Mouse (Mus musculus): ENCODE results near the gene Mrpl52. TPM values are rescaled to one million over a fixed set of nuclear protein-coding genes. Genes with fewer than 3 reads are reported as not detected.

Gene Mrpl52
- polyA plus RNA-seq, 1 experiment from 2014 or later, result 40.3 TPM

DNA sequence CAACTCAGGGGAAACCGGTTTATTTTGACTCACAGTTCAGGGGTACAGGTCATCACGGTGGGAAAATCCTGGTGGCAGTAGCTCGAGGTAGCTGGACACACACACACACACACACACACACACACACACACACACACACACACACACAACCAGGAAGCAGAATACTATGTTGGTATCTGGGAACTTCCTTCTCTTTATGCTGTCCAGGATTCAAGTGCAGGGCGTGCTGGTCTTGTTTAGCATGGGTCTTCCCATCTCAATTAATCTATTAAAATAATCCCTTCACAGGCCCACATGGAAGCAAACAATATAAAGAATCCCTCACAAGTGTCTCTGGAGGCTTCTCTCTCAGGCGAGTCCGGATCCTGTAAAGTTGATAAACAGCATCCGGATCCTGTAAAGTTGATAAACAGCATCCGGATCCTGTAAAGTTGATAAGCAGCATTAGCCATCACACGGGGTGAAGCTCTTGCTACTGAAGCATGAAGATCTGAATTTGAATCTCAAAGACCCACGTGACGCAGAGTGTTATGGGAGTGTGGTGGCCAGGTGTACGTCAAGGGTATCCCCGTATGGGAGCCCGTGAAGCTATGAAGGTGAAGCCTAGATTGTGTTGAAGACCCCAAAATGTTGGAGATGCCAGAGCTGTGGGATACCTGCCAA lies 31.3 kb downstream of the Mrpl52 start:
- 96% methylated on average over 11 of the region's 14 CpGs for WGBS (ENCODE audit: missing documents)

DNA sequence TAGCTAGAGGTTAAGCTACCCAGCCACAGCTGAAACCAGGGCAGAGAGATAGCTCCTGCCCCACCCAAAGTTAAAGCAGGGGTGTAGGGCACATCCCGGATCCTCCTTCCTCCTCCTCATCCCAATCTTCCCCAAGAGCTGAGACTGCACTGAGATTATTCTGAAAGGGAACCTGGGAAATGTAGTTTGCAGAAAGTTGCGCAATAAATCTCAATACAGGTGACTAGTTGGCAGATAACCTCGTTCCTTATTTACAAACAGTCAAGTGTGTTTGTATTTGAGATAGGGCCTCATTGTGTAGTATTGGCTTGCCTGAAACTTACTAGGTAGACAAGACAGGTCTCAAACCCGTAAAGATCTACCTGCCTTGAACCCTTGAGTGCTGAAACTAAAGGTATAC lies 35.4 kb downstream of the Mrpl52 start:
- no peak overlapping the region for H3K4me3 ChIP-seq (ENCODE audit: inconsistent target)
- 87% methylated on average over 4 of the region's 4 CpGs for WGBS (ENCODE audit: missing documents)
- H3K36me3 ChIP-seq (ENCODE audit: inconsistent target), result peaks cover 10% of the 10 kb centered on the region
- no peak overlapping the region for H3K27ac ChIP-seq
- no peaks in the 10 kb centered on the region; the same call in 1 of the 2 replicates for H3K79me2 ChIP-seq (ENCODE audit: inconsistent target)

More for the DNA sequence above, 31.3 kb downstream of the Mrpl52 start:
- Histone ChIP-seq H3K36me3 (ENCODE audit: inconsistent target) (no peaks in the 10 kb centered on the region), H3K4me3 (ENCODE audit: inconsistent target) (no peak overlapping the region), H3K79me2 (ENCODE audit: inconsistent target) (no peaks in the 10 kb centered on the region), H3K27ac (no peak overlapping the region)

DNA sequence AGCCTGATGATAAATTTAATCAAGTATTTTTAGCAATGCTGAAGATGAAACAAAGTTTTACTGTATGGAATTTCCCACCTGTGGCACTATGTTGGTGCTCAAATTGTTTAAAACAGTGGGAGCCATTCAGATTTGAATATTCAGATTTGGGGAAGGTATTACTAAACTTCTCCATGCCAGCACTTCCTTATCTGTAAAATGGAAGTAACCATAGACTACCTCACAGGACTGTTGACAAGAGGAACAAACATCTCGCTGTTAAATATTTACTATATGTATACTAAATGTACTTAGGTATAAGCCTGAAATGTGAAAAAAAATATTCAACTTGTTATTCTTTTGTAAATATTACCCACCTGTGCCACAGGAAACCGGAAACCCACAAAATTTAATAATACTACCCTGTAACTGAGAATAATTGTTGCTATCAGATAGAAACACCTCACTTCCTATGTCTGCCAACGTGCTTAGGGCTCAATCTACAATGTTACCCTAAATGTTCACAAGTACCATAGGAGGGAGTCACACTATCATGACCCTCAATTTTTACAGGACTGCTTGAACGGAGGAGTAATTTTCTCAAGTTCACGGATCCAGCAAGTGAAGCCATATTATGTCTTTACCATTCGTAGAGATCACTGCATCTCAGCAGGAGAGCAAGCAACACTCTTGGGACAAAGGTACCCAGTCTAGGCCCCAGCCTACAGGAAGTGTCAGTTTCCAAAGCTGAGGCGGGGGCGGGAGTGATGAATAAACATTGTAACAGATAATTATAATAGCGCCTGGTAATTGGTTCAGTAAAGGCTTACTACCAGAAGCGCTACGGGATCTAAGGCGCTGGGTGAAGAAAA lies 36.6 kb downstream of the Mrpl52 start:
- Histone ChIP-seq H3K36me3 (ENCODE audit: inconsistent target) (peaks cover 22% of the 10 kb centered on the region), H3K27ac (peak overlapping the region; percentile 39), H3K4me3 (ENCODE audit: inconsistent target) (peak overlapping the region; percentile 43), H3K79me2 (ENCODE audit: inconsistent target) (no peaks in the 10 kb centered on the region; the same call in 1 of the 2 replicates)
- WGBS (ENCODE audit: missing documents), result 1% methylated on average over 12 of the region's 12 CpGs

DNA sequence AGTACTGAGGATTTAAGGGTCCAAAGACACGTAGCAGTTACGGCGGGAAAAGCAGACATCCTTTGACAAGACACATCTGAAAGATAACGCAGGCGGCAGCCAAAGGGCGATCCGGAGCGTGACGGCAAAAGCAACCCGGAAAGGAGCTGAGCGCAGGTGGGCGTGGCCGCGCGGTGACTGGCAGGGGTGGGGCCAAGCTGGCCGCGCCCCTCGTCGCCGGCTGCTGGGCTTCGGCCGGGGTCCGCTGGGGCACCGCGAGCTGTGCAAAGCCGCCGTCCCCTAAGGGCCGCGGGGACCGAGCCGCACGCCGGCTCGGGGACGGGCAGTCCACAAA lies 37.2 kb downstream of the Mrpl52 start, which contains the start of gene Lrp10:
Gene Lrp10, plus strand, starts transcription at position 179 of the 334 bp plus-strand sequence.
- Histone ChIP-seq H3K36me3 (ENCODE audit: inconsistent target) (peaks cover 28% of the 10 kb centered on the region), H3K4me3 (ENCODE audit: inconsistent target) (peak within 1 kb of the TSS; percentile 43), H3K27ac (peak within 1 kb of the TSS; percentile 39), H3K79me2 (ENCODE audit: inconsistent target) (no peaks in the 10 kb centered on the region; the same call in 1 of the 2 replicates)
- 0% methylated on average over 22 of the region's 35 CpGs for WGBS (ENCODE audit: missing documents)

DNA sequence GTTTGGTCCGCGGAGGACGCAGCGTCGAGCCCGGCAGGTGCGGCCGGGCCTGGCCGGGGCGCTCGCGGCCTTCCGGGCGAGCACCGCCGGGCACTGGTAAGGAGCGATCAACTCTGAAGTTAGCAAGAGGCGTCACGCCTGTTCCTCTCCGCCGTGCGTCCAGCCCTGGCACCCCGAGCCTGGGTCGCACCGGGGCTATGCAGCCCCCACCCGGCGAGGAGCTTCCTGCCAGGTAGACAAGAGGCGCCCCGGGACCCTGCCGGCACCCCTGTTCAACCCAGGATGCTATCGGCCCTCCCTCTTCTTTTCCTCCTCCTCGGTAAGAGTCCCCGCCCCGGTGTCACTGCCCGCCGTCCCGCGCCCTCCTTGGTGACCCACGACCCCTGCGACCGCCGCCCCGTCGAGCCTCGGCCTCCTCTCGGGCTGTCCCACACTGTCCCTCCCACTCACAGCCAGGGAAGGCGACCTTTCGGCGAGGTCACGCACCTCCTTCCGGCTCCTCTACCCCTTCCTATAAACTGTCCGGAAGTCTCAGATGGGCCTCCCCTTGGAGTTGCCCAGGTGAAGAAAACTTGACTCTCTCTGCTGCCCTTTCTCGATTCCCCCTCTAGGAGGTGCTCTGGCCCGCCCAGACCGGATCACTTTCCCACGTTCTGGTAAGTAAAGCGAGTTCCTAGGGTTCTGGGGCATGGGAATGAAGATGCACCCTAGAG lies 37.7 kb downstream of the Mrpl52 start:
- Histone ChIP-seq H3K4me3 (ENCODE audit: inconsistent target) (peak overlapping the region; percentile 37), H3K36me3 (ENCODE audit: inconsistent target) (peaks cover 33% of the 10 kb centered on the region), H3K27ac (no peak overlapping the region), H3K79me2 (ENCODE audit: inconsistent target) (no peaks in the 10 kb centered on the region; the same call in 1 of the 2 replicates)
- under 1% methylated on average over 43 of the region's 57 CpGs for WGBS (ENCODE audit: missing documents)

DNA sequence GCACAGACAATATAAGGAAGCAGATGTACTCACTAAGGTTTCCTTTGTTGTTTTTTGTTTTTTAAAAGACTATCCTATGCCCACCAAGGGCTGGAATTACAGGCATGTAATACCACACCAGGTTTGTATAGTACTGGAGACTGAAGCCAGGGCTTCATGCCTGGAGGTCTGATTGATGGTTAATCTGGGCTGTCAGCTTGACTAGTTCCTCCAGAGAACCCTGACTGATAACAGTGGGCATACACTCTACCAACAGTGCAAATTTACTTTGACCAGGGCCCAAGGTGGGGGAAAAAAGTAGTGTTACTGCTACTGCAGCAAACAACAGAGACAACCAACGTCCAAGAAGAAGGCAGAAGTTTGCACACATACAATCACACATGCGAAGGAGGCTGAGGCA lies 44.8 kb downstream of the Mrpl52 start:
- no peak overlapping the region for H3K4me3 ChIP-seq (ENCODE audit: inconsistent target)
- no peak overlapping the region for H3K27ac ChIP-seq
- no peaks in the 10 kb centered on the region; the same call in 1 of the 2 replicates for H3K79me2 ChIP-seq (ENCODE audit: inconsistent target)
- 96% methylated on average over 2 of the region's 2 CpGs for WGBS (ENCODE audit: missing documents)
- H3K36me3 ChIP-seq (ENCODE audit: inconsistent target), result peaks cover 37% of the 10 kb centered on the region

DNA sequence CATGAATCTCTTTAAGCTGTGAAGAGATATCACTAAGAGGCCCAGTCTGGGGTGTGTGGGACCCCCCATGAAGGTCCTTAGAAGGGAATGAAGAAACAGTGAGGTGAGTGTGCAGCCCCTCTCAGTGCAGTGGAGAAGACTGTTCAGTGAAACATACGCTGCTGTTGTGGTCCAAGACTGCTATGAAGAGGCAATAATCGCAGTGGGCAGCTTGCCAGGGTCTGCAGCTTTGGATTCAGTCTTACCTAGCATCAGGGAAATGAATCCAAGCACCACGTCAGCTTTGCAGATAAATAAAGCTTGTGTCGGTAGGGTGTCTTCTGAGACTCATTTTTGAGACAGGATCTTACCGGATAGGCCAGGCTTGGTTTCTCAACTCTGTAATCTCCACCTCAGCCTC lies 46.0 kb downstream of the Mrpl52 start:
- Histone ChIP-seq H3K36me3 (ENCODE audit: inconsistent target) (peaks cover 25% of the 10 kb centered on the region), H3K27ac (no peak overlapping the region), H3K79me2 (ENCODE audit: inconsistent target) (no peaks in the 10 kb centered on the region), H3K4me3 (ENCODE audit: inconsistent target) (no peak overlapping the region)
- WGBS (ENCODE audit: missing documents), result 90% methylated on average over 5 of the region's 5 CpGs

DNA sequence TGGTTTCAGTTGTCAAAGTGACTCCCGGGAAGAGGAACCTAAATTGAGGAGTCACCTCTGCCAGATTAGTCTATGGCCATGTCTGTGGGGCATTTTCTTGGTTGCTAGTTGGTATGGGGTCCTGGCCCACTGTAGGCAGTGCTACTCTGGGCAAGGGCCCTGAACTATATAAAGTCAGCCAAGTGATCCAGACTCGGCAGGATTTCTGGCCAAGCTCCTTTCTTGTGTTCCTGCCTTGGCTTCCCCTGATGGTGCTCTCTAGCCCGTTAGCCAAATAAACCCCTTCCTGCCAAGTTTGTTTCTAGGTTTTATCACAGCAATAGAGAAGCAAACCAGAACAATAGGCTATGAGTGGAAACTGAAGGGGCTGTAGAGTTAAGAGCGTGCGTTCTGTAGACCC lies 48.0 kb downstream of the Mrpl52 start:
- no peaks in the 10 kb centered on the region for H3K79me2 ChIP-seq (ENCODE audit: inconsistent target)

DNA sequence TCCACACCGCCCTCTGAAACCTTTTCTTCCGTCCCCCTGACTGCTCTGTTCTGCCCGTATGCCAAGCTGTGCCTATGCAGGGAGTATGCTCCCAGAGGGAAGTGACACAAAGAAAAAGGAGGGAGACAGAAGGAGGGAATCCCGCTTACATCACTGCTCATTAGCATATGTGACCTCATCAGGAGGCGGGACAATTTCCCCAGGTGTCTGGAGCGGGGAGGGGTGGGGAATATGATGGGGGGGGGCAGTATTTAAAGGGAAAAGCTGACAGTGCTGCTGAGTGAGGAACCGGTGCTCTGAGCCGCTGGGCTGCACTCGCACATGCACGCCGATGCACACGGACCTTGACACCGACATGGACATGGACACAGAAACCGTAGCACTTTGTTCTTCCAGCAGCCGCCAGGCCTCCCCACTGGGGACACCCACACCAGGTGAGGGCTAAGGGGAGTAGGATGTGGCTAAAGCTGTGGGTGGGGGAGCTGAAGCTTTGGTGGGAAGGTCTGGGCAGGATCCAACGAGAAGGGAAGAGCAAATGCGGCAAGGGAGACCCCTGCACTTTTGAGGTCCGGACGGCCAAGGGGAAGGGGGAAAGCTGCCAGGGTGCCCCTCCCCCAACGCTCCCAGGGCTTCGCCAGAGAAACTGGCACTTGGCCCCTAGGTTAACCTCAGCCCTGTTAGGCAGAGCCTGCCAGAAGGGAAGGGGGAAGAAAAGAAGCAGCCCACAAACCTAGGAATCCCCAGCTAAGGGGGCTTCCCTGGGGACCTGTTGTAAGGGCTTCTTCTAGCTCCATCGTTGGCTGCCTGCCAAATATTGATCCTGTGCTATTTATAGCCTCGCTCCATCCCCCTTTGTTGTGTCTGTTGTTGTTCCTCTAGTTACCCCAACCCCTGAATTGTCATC lies 49.5 kb downstream of the Mrpl52 start, which contains the start of gene Rem2:
Gene Rem2, plus strand, starts transcription at position 160 of the 904 bp plus-strand sequence.
- H3K36me3 ChIP-seq (ENCODE audit: inconsistent target), result no peaks in the 10 kb centered on the region
- no peak within 1 kb of the TSS for H3K27ac ChIP-seq
- H3K4me3 ChIP-seq (ENCODE audit: inconsistent target), result no peak within 1 kb of the TSS
- no peaks in the 10 kb centered on the region for H3K79me2 ChIP-seq (ENCODE audit: inconsistent target)
- 24% methylated on average over 23 of the region's 23 CpGs for WGBS (ENCODE audit: missing documents)

More for the DNA sequence above, 48.0 kb downstream of the Mrpl52 start:
- 78% methylated on average over 5 of the region's 5 CpGs for WGBS (ENCODE audit: missing documents)
- peaks cover 5% of the 10 kb centered on the region; the same call in 1 of the 2 replicates for H3K36me3 ChIP-seq (ENCODE audit: inconsistent target)
- H3K4me3 ChIP-seq (ENCODE audit: inconsistent target), result no peak overlapping the region
- H3K27ac ChIP-seq, result no peak overlapping the region

DNA sequence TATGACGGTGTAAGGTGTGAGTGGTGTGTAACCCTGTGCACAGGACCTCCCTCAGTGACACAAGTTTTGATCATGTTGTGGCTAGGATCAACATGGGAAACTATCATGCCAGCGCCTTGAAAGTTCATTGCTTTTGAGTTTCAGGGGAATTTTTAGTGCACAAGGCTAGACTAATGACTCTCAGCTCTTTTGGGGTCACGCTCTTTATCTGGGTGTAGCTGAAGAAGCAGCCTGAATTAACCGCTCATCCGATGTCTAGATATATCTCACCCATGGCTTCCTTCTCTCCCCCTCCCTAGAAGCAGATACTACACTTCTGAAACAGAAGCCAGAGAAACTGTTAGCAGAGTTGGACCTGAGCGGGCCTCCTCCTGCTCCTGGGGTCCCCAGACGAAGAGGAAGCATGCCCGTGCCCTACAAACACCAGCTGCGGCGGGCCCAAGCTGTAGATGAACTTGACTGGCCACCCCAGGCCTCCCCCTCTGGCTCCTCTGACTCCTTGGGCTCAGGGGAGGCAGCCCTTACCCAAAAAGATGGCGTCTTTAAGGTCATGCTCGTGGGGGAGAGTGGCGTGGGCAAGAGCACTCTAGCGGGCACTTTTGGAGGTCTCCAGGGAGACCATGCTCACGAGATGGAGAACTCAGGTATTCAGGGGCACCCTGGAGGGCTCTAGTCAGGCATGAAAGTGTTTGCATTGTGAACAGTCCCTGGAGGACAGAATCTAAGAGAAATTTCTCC lies 50.6 kb downstream of the Mrpl52 start:
- 95% methylated on average over 12 of the region's 15 CpGs for WGBS (ENCODE audit: missing documents)
- Histone ChIP-seq H3K79me2 (ENCODE audit: inconsistent target) (no peaks in the 10 kb centered on the region), H3K4me3 (ENCODE audit: inconsistent target) (no peak overlapping the region), H3K27ac (no peak overlapping the region), H3K36me3 (ENCODE audit: inconsistent target) (no peaks in the 10 kb centered on the region)

Measured in macrophage (primary cell).